Mouse (Mus musculus): Measurements from ENCODE around the gene AK157302.

DNA sequence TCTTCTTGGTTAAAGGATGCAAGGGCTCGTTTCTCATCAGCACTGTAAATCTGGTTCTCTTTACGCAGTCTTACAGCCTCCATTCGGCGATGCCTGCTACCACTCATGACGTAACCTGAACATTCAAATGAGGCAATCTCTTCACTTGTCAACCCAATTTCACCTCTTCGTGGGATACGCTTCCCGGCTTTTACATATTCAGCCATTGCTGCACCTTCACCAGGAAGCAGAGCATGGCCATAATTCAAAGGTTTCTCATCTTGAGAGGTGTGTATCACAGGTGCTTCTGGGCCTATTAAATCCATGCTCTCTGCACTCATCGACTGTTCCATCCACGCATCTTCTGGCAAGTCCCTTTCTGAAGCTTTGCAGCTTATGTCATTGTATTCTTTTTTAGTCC lies 27.7 kb upstream of the AK157302 start:
- TF ChIP-seq CTCF (IDR thresholded peaks at IDR 0.05; ENCODE audit: low read depth) = no peak
- TF ChIP-seq EP300 (IDR thresholded peaks at IDR 0.05; ENCODE audit: low read depth) = no peak
